Mouse (Mus musculus) inflammation-experienced regulatory T-cells, adult 6 months (primary cell): ENCODE data around the gene Dgka. TPM values are rescaled to one million over a fixed set of nuclear protein-coding genes. Genes with fewer than 3 reads are reported as not detected.

ENCODE experiments used
- polyA plus RNA-seq, 3 experiments: library from polyadenylated mRNA; unstranded; fragments of 100-300 nt; shearing (Covaris generic); gene quantifications; one replicate each; pipeline ENCODE4 v1.2.1; 2017

The Dgka gene
- polyA plus RNA-seq, 3 experiments from 2014 or later, result 184 to 337 (median 319) TPM

Other genes starting within 250 kb of the Dgka start
- gene Myl6b, start 246.2 kb downstream of the Dgka start, polyA plus RNA-seq, result 1 to 10 TPM; 2.7 to 4.6 (median 4.5) TPM
- gene Esyt1, start 219.0 kb downstream of the Dgka start, polyA plus RNA-seq, result 10 to 100 TPM; 68.4 to 89.7 (median 70.4) TPM
- 1 to 10 TPM; 5.6 to 9.2 (median 6.0) TPM for gene Zc3h10, start 197.1 kb downstream of the Dgka start, polyA plus RNA-seq
- gene Rpl41, start 195.6 kb downstream of the Dgka start, polyA plus RNA-seq, result 1,000 to 10,000 TPM; 5,582 to 7,160 (median 6,033) TPM
- 100 to 1,000 TPM; 110 to 145 (median 137) TPM for gene Pa2g4, start 178.9 kb downstream of the Dgka start, polyA plus RNA-seq
- gene Erbb3, start 155.2 kb downstream of the Dgka start, polyA plus RNA-seq, result 1 to 10 TPM; 2.6 to 9.3 (median 3.9) TPM
- 1,000 to 10,000 TPM; 1,205 to 1,760 (median 1,564) TPM for gene Rps26, start 118.1 kb downstream of the Dgka start, polyA plus RNA-seq
- gene Ikzf4, start 98.9 kb downstream of the Dgka start, polyA plus RNA-seq, result 100 to 1,000 TPM in 2 of 3 experiments, 10 to 100 TPM in 1; 76.5 to 154 (median 110) TPM
- gene Suox, start 70.8 kb downstream of the Dgka start, polyA plus RNA-seq, result 10 to 100 TPM; 17.0 to 29.7 (median 24.3) TPM
- gene Rab5b, start 48.6 kb downstream of the Dgka start, polyA plus RNA-seq, result 10 to 100 TPM; 44.3 to 69.5 (median 63.9) TPM
- gene Pmel, start 40.7 kb downstream of the Dgka start, polyA plus RNA-seq, result 1 to 10 TPM; 4.2 to 5.4 (median 4.3) TPM
- 10 to 100 TPM; 16.8 to 38.3 (median 19.9) TPM for gene Cdk2, start 39.8 kb downstream of the Dgka start, polyA plus RNA-seq
- gene Pym1, start 3.0 kb upstream of the Dgka start, polyA plus RNA-seq, result 10 to 100 TPM; 64.5 to 69.6 (median 66.4) TPM
- gene Mmp19, start 46.1 kb upstream of the Dgka start, polyA plus RNA-seq, result under 1 TPM; 0.21 to 0.68 (median 0.22) TPM
- gene Dnajc14, start 59.2 kb upstream of the Dgka start, polyA plus RNA-seq, result 10 to 100 TPM; 74.6 to 77.3 (median 75.8) TPM
- 1 to 10 TPM; 3.9 to 5.3 (median 5.3) TPM for gene Tmem198b, start 59.5 kb upstream of the Dgka start, polyA plus RNA-seq
- 100 to 1,000 TPM; 195 to 238 (median 227) TPM for gene Sarnp, start 72.5 kb upstream of the Dgka start, polyA plus RNA-seq
- 10 to 100 TPM; 65.5 to 78.4 (median 71.5) TPM for gene Ormdl2, start 76.8 kb upstream of the Dgka start, polyA plus RNA-seq
- gene Gdf11, start 146.9 kb upstream of the Dgka start, polyA plus RNA-seq, result 1 to 10 TPM; 6.0 to 7.7 (median 7.3) TPM
- gene Cd63, start 156.1 kb upstream of the Dgka start, polyA plus RNA-seq, result 1 to 10 TPM in 1 of 3 experiments, under 1 TPM in 1, not detected in 1; 0.58 to 2.0 TPM
- 10 to 100 TPM in 2 of 3 experiments, 1 to 10 TPM in 1; 5.1 to 12.9 (median 11.9) TPM for gene Rdh5, start 178.0 kb upstream of the Dgka start, polyA plus RNA-seq
- gene Bloc1s1, start 179.2 kb upstream of the Dgka start, polyA plus RNA-seq, result 100 to 1,000 TPM; 196 to 255 (median 212) TPM
- gene Itga7, start 189.0 kb upstream of the Dgka start, polyA plus RNA-seq, result 1 to 10 TPM; 3.6 to 5.1 (median 4.8) TPM
- gene Mettl7b, start 216.1 kb upstream of the Dgka start, polyA plus RNA-seq, result not detected
- not detected for gene Olfr9, start 244.6 kb upstream of the Dgka start, polyA plus RNA-seq